Mouse (Mus musculus): ENCODE results near the gene Tmem98. TPM values are rescaled to one million over a fixed set of nuclear protein-coding genes. Genes with fewer than 3 reads are reported as not detected.
A peak's percentile ranks its signal among the peaks of the same experiment; 100 is the strongest.

Gene Tmem98
- polyA plus RNA-seq, 1 experiment from 2014 or later = 74.8 TPM

DNA sequence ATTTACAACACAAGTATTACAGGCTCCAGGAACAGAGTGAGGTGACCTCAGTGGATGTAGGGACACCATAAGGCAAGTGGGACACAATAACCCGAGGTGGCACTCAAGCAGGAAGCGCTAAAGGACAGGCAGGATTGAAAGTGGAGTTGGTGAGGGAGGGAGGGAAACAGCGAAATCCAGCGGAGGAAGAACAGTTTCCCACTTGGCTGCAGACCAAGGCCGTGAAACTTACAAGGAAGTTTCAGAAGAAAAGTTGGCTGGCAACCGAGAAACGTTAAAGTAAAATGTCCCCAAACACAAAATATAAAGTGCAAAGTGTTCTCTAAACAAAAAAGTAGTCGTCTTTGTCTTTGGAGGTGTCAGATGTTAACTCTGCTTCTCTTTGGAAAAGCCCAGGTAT is 14.5 kb upstream of the Tmem98 start:
- Histone ChIP-seq H3K27me3 (no peaks in the 10 kb centered on the region), H3K36me3 (replicated peaks) (no peaks in the 10 kb centered on the region), H3K9me3 (no peaks in the 10 kb centered on the region), H3K4me2 (no peak overlapping the region), H3K27ac (no peak overlapping the region), H3K4me3 (replicated peaks) (no peak overlapping the region), H3K4me1 (no peaks in the 10 kb centered on the region), H3K9ac (no peak overlapping the region)
- ATAC-seq (ENCODE audit: low FRiP score) = no peak
- WGBS = 85% methylated on average over 8 of the region's 8 CpGs

DNA sequence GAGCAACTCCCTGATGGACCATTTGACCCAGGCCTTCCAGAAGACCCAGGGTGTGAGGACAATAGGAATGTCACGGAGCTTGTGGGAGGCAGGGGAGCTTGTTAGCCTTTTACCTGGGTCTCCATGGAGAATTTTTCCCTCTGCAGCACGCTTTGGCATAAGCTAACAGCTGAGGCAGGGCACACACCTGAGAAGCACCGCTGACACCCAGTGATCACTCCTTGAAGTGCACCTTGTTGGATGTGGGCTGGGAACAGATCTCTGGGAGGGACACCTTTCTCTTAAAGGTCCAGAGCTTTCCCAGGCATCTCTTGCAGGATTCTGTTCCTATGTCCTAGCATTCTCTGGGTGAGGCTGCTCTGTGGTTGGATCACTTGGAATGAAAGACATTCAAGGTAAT is 10.0 kb upstream of the Tmem98 start:
- no peak overlapping the region for H3K4me2 ChIP-seq
- no peaks in the 10 kb centered on the region for H3K27me3 ChIP-seq
- 44% methylated on average over 3 of the region's 3 CpGs for WGBS
- H3K9ac ChIP-seq = no peak overlapping the region
- H3K4me3 ChIP-seq (replicated peaks) = no peak overlapping the region
- 0 out of 2 replicates have a peak, but pooled peaks cover under 1% of the 10 kb centered on the region for H3K9me3 ChIP-seq
- H3K27ac ChIP-seq = no peak overlapping the region
- no peaks in the 10 kb centered on the region for H3K36me3 ChIP-seq (replicated peaks)
- no peak for ATAC-seq (ENCODE audit: low FRiP score)
- no peaks in the 10 kb centered on the region for H3K4me1 ChIP-seq

DNA sequence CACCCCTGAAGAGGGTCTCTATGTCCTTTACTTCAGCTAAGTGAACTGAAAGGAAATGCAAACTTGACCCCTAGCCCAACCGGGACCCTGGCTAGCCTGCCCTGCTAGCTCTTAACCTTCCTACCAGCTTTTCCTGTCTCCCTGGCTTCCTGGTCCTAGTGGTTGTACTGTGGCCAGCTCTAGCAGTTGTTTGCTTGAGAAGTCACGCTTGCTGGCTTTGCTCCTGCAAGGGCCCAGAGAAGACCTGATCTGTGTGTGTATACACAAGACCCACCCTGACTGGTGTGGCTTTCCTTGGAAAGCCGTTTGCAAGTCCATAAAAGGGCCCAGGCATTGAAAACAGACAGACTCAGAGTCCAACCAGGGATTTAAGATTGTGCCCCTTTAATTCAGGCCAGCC is 7.3 kb upstream of the Tmem98 start:
- Histone ChIP-seq H3K9ac (no peak overlapping the region), H3K4me2 (no peak overlapping the region), H3K4me1 (no peaks in the 10 kb centered on the region), H3K4me3 (replicated peaks) (no peak overlapping the region), H3K27me3 (no peaks in the 10 kb centered on the region), H3K9me3 (0 out of 2 replicates have a peak, but pooled peaks cover 3% of the 10 kb centered on the region), H3K27ac (no peak overlapping the region), H3K36me3 (replicated peaks) (no peaks in the 10 kb centered on the region)
- WGBS = 77% methylated on average over 3 of the region's 3 CpGs
- no peak for ATAC-seq (ENCODE audit: low FRiP score)

DNA sequence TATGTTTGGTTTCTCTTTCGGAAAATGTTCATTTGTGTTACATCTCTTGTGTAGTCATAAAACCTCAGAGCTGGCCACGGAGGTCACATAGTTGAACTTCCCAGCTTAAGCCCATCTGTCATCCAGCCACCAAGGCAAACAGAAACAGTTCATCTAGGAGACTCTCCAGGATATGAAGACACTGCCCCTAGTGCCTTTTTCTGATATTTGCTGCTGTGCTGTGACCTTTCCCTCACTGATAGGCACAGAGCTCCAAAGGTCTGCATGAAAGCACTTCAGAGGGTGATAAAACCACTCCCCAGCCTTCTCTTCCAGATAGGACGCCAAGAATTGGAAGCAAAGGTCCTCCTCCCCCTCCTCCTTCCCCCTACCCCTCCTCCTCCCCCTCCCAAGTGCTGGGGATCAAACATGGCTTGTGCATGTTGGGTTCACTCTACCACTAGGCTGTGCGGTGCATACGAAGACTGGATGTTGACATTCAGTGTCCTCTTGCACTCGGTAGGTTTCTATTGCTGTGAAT is 1.4 kb upstream of the Tmem98 start:
- ATAC-seq (ENCODE audit: low FRiP score) = no peak

DNA sequence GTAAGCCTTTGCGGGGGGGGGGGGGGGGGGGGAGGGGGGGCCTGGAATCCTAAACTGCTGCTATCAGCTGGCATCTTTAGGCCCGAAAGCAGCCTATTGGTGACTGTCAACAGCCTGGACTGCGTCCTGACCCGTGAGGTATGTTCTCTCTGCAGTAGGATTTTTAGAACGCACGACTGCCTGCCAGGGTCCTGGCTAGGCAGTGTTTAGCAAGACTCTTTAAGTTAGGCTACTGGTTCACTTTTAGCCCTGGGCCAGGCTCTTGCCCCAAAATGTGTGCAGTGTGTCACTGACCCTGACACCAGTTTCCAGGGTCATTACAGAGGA is 346 bp upstream of the Tmem98 start:
- H3K36me3 ChIP-seq (replicated peaks) = peaks cover 20% of the 10 kb centered on the region
- ATAC-seq (ENCODE audit: low FRiP score) = no peak; the same call in 1 of the 2 replicates
- H3K27ac ChIP-seq = peak overlapping the region; percentile 84; the same call in 1 of the 2 replicates
- peak overlapping the region; percentile 63 for H3K4me3 ChIP-seq (replicated peaks)
- H3K4me2 ChIP-seq = peak overlapping the region; percentile 85
- peak overlapping the region; percentile 89 for H3K9ac ChIP-seq
- no peaks in the 10 kb centered on the region for H3K27me3 ChIP-seq
- peaks cover 23% of the 10 kb centered on the region for H3K4me1 ChIP-seq
- 0 out of 2 replicates have a peak, but pooled peaks cover 3% of the 10 kb centered on the region for H3K9me3 ChIP-seq
- WGBS = 47% methylated on average over 5 of the region's 6 CpGs

More for the DNA sequence above, 1.4 kb upstream of the Tmem98 start:
- no peak overlapping the region for H3K9ac ChIP-seq
- no peak overlapping the region for H3K27ac ChIP-seq
- H3K9me3 ChIP-seq = 0 out of 2 replicates have a peak, but pooled peaks cover 3% of the 10 kb centered on the region
- H3K4me2 ChIP-seq = no peak overlapping the region
- peaks cover 23% of the 10 kb centered on the region for H3K4me1 ChIP-seq
- H3K27me3 ChIP-seq = no peaks in the 10 kb centered on the region
- WGBS = 79% methylated on average over 6 of the region's 6 CpGs
- H3K36me3 ChIP-seq (replicated peaks) = peaks cover 10% of the 10 kb centered on the region
- H3K4me3 ChIP-seq (replicated peaks) = no peak overlapping the region

DNA sequence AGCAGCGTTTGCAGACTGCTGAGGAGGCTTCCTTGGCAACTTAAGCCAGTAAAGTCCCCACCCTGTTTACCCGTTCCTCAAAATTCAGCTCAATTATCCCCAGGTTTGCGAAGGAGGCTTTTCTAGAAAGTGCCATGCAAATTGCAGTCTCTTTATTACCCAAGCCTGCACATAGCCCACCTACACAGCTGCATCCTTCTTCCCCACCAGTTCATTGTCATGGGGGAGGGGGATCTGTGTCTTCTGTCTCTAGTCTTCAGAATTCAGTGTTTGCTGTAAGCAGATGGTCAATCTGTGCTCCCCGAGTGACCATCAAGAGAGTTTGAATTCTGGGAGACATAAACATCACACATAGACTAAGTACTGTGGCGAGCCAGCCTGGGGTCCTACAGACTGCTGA is 1.2 kb downstream of the Tmem98 start:
- Histone ChIP-seq H3K4me3 (replicated peaks) (peak overlapping the region; percentile 63), H3K36me3 (replicated peaks) (peaks cover 33% of the 10 kb centered on the region), H3K27me3 (no peaks in the 10 kb centered on the region), H3K27ac (no peak overlapping the region), H3K9ac (peak overlapping the region; percentile 89), H3K4me2 (peak overlapping the region; percentile 85), H3K9me3 (no peaks in the 10 kb centered on the region), H3K4me1 (peaks cover 23% of the 10 kb centered on the region)
- 29% methylated on average over 5 of the region's 5 CpGs for WGBS
- ATAC-seq (ENCODE audit: low FRiP score) = no peak

DNA sequence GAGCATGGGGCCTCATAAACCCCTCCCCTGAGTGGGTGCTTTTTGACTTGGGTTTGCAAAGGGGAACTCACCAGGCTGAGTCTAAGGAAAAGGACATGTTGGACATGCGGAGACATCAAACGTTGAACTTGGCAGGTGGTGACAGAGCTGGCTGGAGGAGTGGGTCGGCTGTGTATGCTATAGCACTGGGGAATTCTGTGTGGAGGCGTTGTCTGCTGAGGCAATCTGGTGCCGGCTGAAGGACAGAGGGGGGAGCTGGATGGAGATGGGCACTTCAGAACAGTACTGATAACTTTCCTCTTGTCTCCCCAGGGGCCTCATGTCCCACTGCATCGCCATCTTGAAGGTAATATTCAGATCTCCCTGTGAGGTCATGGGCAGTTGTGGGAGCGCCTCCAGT is 5.4 kb downstream of the Tmem98 start:
- 88% methylated on average over 7 of the region's 7 CpGs for WGBS

DNA sequence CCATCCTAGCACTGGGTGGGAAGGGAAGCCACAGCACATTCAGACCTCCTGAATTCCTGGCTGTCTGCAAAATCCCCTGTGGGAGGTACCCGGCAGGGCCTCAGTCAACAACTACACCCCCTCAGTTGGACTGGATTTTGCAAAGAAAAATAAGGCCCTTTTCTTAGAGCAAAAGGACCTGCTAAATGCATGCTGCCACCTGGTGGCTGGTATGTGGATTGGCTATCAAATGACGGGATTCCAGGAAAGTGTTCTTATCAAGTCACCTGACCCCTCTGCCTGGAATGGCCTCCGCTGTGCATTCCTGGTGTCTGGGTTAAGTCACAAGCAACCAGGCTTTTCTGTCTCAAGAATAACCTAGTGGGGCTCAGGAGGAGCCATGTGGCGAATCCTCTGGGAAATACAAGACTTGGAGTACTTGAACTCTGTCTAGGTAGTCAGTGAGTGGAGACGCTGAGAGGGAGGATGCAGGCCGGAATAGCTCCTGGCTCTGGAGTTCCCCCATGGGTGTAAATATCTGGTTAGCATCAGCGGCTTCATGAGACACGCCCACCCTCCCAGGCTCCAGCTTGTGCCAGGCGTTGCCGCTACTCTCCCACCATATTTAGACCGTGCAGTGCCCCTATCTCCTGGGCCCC is 8.2 kb downstream of the Tmem98 start:
- H3K4me3 ChIP-seq (replicated peaks) = no peak overlapping the region
- H3K27me3 ChIP-seq = no peaks in the 10 kb centered on the region
- no peak overlapping the region for H3K9ac ChIP-seq
- H3K9me3 ChIP-seq = no peaks in the 10 kb centered on the region
- no peak overlapping the region for H3K4me2 ChIP-seq
- H3K4me1 ChIP-seq = peaks cover 12% of the 10 kb centered on the region
- H3K27ac ChIP-seq = no peak overlapping the region
- 0 out of 2 replicates have a peak, but pooled peaks have one; percentile 49 for ATAC-seq (ENCODE audit: low FRiP score)
- 47% methylated on average over 11 of the region's 11 CpGs for WGBS
- peaks cover 54% of the 10 kb centered on the region for H3K36me3 ChIP-seq (replicated peaks)

More for the DNA sequence above, 5.4 kb downstream of the Tmem98 start:
- Histone ChIP-seq H3K27me3 (no peaks in the 10 kb centered on the region), H3K9ac (no peak overlapping the region), H3K36me3 (replicated peaks) (peaks cover 52% of the 10 kb centered on the region), H3K4me3 (replicated peaks) (no peak overlapping the region), H3K9me3 (no peaks in the 10 kb centered on the region), H3K4me2 (no peak overlapping the region), H3K4me1 (peaks cover 25% of the 10 kb centered on the region), H3K27ac (no peak overlapping the region)
- ATAC-seq (ENCODE audit: low FRiP score) = no peak

DNA sequence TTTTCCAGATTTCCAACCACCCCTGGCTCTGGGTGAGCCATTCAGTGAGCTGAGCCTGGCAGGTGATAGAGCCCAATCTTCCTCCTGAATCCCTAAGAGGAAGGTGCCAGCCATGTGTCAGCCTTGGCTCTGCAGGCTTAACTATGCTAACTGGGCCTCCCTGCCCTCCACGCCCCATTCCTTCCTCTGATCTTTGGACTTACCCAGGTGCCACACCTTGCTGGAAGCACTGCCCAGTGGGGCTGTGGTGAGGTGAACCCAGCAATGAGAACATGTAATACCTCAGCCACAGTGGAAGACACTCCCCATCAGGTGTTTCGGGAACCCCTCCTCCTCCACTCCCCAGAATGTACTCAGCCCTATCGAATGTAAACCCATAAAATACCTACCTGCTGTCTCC is 10.1 kb downstream of the Tmem98 start:
- H3K4me1 ChIP-seq = peaks cover 12% of the 10 kb centered on the region
- no peak overlapping the region for H3K27ac ChIP-seq
- 88% methylated on average over 3 of the region's 3 CpGs for WGBS
- H3K36me3 ChIP-seq (replicated peaks) = peaks cover 38% of the 10 kb centered on the region
- no peaks in the 10 kb centered on the region for H3K9me3 ChIP-seq
- H3K9ac ChIP-seq = no peak overlapping the region
- H3K27me3 ChIP-seq = no peaks in the 10 kb centered on the region
- H3K4me3 ChIP-seq (replicated peaks) = no peak overlapping the region
- no peak for ATAC-seq (ENCODE audit: low FRiP score)
- H3K4me2 ChIP-seq = no peak overlapping the region

DNA sequence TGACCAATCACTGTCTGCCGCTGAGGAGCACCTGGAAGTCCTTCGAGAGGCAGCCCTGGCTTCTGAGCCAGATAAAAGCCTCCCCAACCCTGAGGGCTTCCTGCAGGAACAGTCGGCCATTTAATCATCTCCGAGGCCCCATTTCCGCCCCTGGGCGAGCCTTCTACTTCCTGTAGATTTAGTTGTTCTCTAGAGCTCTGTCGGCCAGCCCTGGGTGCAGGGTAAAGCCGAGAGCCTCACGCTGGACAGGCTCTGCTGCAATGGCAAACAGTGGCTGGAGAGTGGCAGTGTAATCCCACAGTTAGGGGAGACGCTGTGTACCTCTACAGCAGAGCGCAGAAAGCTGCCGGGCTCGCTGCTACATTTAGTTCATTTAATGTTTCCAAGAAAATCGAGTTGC is 11.3 kb downstream of the Tmem98 start:
- WGBS = 53% methylated on average over 14 of the region's 14 CpGs
- H3K4me1 ChIP-seq = peaks cover 12% of the 10 kb centered on the region
- H3K4me3 ChIP-seq (replicated peaks) = no peak overlapping the region
- ATAC-seq (ENCODE audit: low FRiP score) = no peak
- H3K36me3 ChIP-seq (replicated peaks) = peaks cover 28% of the 10 kb centered on the region
- H3K9ac ChIP-seq = no peak overlapping the region
- H3K27ac ChIP-seq = no peak overlapping the region
- no peak overlapping the region for H3K4me2 ChIP-seq
- no peaks in the 10 kb centered on the region for H3K27me3 ChIP-seq
- H3K9me3 ChIP-seq = no peaks in the 10 kb centered on the region

DNA sequence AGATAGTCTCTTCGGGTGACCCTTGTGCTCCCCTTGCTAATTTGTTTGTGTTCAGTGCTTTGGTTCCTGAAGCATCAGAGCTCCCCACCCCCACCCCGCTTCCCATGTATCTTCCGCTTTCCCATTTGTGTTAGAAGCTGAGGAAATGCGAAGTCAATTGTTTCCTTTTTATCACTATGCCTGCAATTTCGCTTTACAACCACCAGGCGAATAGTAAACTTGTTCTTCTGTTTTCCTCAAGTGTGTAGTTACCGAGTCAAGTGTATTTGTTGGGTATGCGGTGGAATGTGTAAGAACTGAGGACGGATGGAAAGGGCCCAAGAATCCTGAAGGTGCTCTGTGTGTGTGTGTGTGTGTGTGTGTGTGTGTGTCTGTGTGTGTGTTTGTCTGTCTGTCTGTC is 11.8 kb downstream of the Tmem98 start:
- peaks cover 12% of the 10 kb centered on the region for H3K4me1 ChIP-seq
- H3K36me3 ChIP-seq (replicated peaks) = peaks cover 28% of the 10 kb centered on the region
- H3K9ac ChIP-seq = no peak overlapping the region
- H3K27me3 ChIP-seq = no peaks in the 10 kb centered on the region
- 84% methylated on average over 9 of the region's 9 CpGs for WGBS
- no peak overlapping the region for H3K4me2 ChIP-seq
- no peak overlapping the region for H3K4me3 ChIP-seq (replicated peaks)
- H3K9me3 ChIP-seq = no peaks in the 10 kb centered on the region
- ATAC-seq (ENCODE audit: low FRiP score) = no peak
- H3K27ac ChIP-seq = no peak overlapping the region

DNA sequence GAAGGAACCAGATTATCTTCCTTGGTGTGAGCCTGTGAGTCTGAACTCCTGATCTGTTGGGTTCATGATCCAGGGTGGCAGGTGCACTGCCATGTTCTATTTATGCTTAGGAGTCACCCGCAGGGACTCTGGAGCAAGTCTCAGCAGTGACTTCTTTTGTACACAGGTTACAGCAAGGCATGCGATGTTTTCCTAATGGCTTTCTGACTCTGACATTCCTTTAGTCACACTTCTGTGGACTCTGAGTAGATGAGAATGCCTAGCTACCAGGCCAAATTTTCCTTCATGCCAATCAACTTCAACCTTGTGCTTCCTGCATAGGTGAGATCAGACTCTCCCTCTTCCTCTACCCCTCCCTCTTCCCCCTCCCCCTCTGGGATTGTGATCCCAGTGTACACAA is 25.4 kb downstream of the Tmem98 start:
- 88% methylated on average over 2 of the region's 2 CpGs for WGBS

DNA sequence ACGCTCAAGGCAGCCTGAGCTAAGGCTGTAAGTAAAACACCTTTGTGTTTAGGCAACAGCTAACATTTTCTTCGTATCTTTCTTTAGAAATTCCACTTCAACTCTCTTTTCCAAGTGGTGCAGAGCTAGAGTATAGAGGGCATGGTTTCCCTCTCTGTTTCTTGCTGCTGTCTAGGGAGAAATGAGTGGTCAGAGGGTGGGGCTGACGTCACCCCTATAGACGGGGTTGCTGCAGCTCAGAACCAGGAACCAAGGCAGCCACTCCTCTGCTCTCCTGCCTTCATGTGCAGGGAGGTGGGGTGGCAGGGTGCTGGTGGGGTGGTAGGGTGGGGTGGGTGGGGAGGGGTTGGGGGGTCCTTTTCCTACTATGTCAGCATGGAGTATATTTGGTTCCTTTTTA is 25.9 kb downstream of the Tmem98 start:
- ATAC-seq (ENCODE audit: low FRiP score) = no peak
- Histone ChIP-seq H3K9me3 (no peaks in the 10 kb centered on the region), H3K36me3 (replicated peaks) (no peaks in the 10 kb centered on the region), H3K4me2 (no peak overlapping the region), H3K27ac (no peak overlapping the region), H3K27me3 (no peaks in the 10 kb centered on the region), H3K9ac (no peak overlapping the region), H3K4me1 (peaks cover 12% of the 10 kb centered on the region), H3K4me3 (replicated peaks) (no peak overlapping the region)
- 80% methylated on average over 4 of the region's 4 CpGs for WGBS

More for the DNA sequence above, 25.4 kb downstream of the Tmem98 start:
- Histone ChIP-seq H3K27ac (no peak overlapping the region), H3K4me1 (peaks cover 12% of the 10 kb centered on the region), H3K36me3 (replicated peaks) (no peaks in the 10 kb centered on the region), H3K9ac (no peak overlapping the region), H3K4me2 (no peak overlapping the region), H3K4me3 (replicated peaks) (no peak overlapping the region), H3K27me3 (no peaks in the 10 kb centered on the region), H3K9me3 (no peaks in the 10 kb centered on the region)
- ATAC-seq (ENCODE audit: low FRiP score) = no peak

Measured in forebrain, embryonic 12.5 days (tissue).